Mouse (Mus musculus) heart, adult 18-20 months (tissue): ENCODE measurements around the gene Bsph1. TPM values are rescaled to one million over a fixed set of nuclear protein-coding genes. Genes with fewer than 3 reads are reported as not detected.
"Not testable (repeated sequence)": the region's sequence is repeated elsewhere in the genome, so short reads cannot be mapped to it uniquely, and the experiment has no call there.

ENCODE experiments used
- DNase-seq, 2 experiments: peaks; one replicate each; pipeline ENCODE4 v3.0.0; 2021 to 2022; ENCODE audit warnings: mixed read lengths in 1 of 2
- long read RNA-seq, 2 experiments: library from polyadenylated mRNA; stranded (forward); transcript quantifications; one replicate each; pipeline ENCODE4 v2.0.0; 2021
- total RNA-seq, 2 experiments: library from RNA; stranded (reverse); gene quantifications; 2 replicates each; pipeline ENCODE4 v1.2.3; 2021

Bsph1 gene
- not detected for total RNA-seq
- long read RNA-seq, experiment 1 = 0 reads
- long read RNA-seq, experiment 2 = 0 reads

- DNase-seq = not testable (repeated sequence)
These were observed at the start of gene Bsph1 for GRCm38 (mm10) chr7:13450541-13450940. Gene Bsph1, plus strand, starts transcription at chr7:13450841.

- peak in 1 of 2 experiments; percentile 26 for DNase-seq
These were observed 60.9 kb downstream of the Bsph1 start for GRCm38 (mm10) chr7:13511539-13511938.

Other genes with a start within 250 kb of the Bsph1 start
- not detected for gene Vmn1r89, start 237.8 kb upstream of the Bsph1 start, total RNA-seq
- 1 to 10 TPM; 2.6 to 4.8 TPM for gene Lig1, start 173.6 kb upstream of the Bsph1 start, total RNA-seq
- 10 to 100 TPM in 1 of 2 experiments, 1 to 10 TPM in 1; 9.6 to 11.0 TPM for gene Zswim9, start 172.1 kb upstream of the Bsph1 start, total RNA-seq
- under 1 TPM in 1 of 2 experiments, not detected in 1; 0.12 TPM for gene Pla2g4c, start 126.2 kb upstream of the Bsph1 start, total RNA-seq
- not detected for gene Cabp5, start 52.7 kb upstream of the Bsph1 start, total RNA-seq
- gene Bsph2, start 120.2 kb downstream of the Bsph1 start, total RNA-seq = not detected
- gene Sult2a5, start 173.1 kb downstream of the Bsph1 start, total RNA-seq = not detected